Mouse (Mus musculus) forebrain, embryonic 14.5 days (tissue): ENCODE data around the gene Stard10. TPM values are rescaled to one million over a fixed set of nuclear protein-coding genes. Genes with fewer than 3 reads are reported as not detected.

Experiments used
- ATAC-seq: fragments of 200-750 bp; cut with Nextera tagmentation; 2 replicates; pipeline ENCODE4 v1.8.0; 2017; ENCODE audit warnings: mild to moderate bottlenecking, moderate library complexity
- DNase-seq: peaks from one replicate; pipeline ENCODE4 v3.0.0-alpha.2; 2015; ENCODE audit warnings: low spot score
- H3K27ac ChIP-seq: fragments of 300-500 bp; sonication (generic); 2 replicates; pipeline ENCODE4 v1.5.1; 2014; ENCODE audit warnings: low read depth, mild to moderate bottlenecking, control low read depth, low read length, moderate library complexity
- H3K27me3 ChIP-seq: fragments of 300-500 bp; sonication (generic); replicated peaks from 2 replicates; pipeline ENCODE4 v1.6.1; 2014; ENCODE audit warnings: low read length, control low read depth, mixed read lengths; ENCODE audit not compliant: control insufficient read depth, insufficient read depth
- H3K36me3 ChIP-seq: fragments of 300-500 bp; sonication (generic); 2 replicates; pipeline ENCODE4 v1.6.1; 2014; ENCODE audit warnings: low read length, control low read depth; ENCODE audit not compliant: control insufficient read depth, insufficient read depth
- H3K4me1 ChIP-seq: fragments of 300-500 bp; sonication (generic); 2 replicates; pipeline ENCODE4 v1.6.1; 2014; ENCODE audit warnings: antibody characterized with exemption, low read length, control low read depth; ENCODE audit not compliant: control insufficient read depth, insufficient read depth
- H3K4me2 ChIP-seq: fragments of 300-500 bp; sonication (generic); 2 replicates; pipeline ENCODE4 v1.6.1; 2014; ENCODE audit warnings: mild to moderate bottlenecking, control low read depth, low read length
- H3K4me3 ChIP-seq: fragments of 300-500 bp; sonication (generic); 2 replicates; pipeline ENCODE4 v1.5.1; 2014; ENCODE audit warnings: low read depth, low read length, control low read depth
- H3K9ac ChIP-seq: fragments of 300-500 bp; sonication (generic); 2 replicates; pipeline ENCODE4 v1.6.1; 2014; ENCODE audit warnings: mild to moderate bottlenecking, low read length, control low read depth, moderate library complexity
- H3K9me3 ChIP-seq: fragments of 300-500 bp; sonication (generic); replicated peaks from 2 replicates; pipeline ENCODE4 v1.6.1; 2016; ENCODE audit warnings: low read length, control low read depth, mixed read lengths; ENCODE audit not compliant: control insufficient read depth
- WGBS: fragments of 180-500 bp; shearing (Covaris S2); extraction: QIAGEN DNeasy Blood & Tissue Kit; methylation state at CpG from one replicate; pipeline ENCODE4 v1.1.7; 2014; 5-methylcytosine and 5-hydroxymethylcytosine counted together
- polyA plus RNA-seq: library from polyadenylated mRNA; unstranded; fragments of >200 nt; fragmentation: Nextera tagmentation; extraction: Ambion mirVana; gene quantifications from 2 replicates; pipeline ENCODE4 v1.2.1, GENCODE M21; 2014

The Stard10 gene
- polyA plus RNA-seq, 1 experiment from 2014 or later = 8.1 TPM

DNA sequence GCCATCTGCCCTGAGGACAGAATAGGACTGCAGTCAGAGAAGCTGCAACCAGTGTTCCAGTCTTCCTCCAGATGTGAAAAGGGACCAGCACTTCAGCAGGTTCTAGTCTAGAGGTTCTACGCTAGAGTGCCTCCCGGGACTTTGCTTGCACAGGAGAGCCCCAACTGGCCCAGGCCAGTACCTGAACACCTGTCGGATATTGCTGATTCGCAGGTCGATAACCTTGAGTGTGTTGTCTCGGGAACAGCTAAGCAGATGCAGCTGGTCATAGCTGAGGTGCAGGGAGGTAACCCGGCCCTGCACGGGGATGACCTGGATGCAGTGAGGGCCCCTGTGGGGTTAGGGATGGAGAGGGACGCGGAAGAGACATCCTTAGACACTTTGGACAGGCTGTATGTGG is 26.5 kb upstream of the Stard10 start:
- Histone ChIP-seq H3K27me3 (no peaks in the 10 kb centered on the region), H3K4me1 (no peaks in the 10 kb centered on the region), H3K36me3 (peaks cover 14% of the 10 kb centered on the region), H3K4me2 (no peak overlapping the region), H3K9ac (no peak overlapping the region), H3K9me3 (no peaks in the 10 kb centered on the region), H3K4me3 (no peak overlapping the region), H3K27ac (no peak overlapping the region)
- 93% methylated on average over 10 of the region's 10 CpGs for WGBS
- DNase-seq = no peak
- no peak for ATAC-seq

DNA sequence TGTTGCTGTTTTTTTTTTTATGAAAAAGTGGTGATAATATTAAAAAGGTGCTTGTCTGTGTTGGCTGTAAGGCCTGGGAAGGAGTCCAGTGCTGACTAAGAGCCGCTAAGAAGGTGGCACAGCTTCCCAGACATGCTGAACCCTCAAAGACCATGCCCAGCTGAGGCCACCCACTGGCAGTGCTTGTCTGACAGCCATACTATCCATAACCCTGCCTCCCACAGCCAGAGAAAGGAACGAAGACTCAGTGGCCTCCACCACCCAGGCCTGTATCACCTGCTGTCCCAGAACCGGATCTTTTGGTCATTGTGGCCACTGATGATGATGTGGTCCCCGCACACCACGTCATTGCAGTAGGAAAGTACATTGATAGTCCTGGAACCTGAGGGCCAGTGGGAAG is 25.7 kb upstream of the Stard10 start:
- no peak overlapping the region for H3K4me2 ChIP-seq
- DNase-seq (no peak), ATAC-seq (no peak)
- WGBS = 73% methylated on average over 5 of the region's 5 CpGs
- H3K36me3 ChIP-seq = peaks cover 7% of the 10 kb centered on the region
- no peak overlapping the region for H3K4me3 ChIP-seq
- no peak overlapping the region for H3K9ac ChIP-seq
- no peaks in the 10 kb centered on the region for H3K9me3 ChIP-seq
- no peaks in the 10 kb centered on the region for H3K27me3 ChIP-seq
- no peak overlapping the region for H3K27ac ChIP-seq
- no peaks in the 10 kb centered on the region for H3K4me1 ChIP-seq

DNA sequence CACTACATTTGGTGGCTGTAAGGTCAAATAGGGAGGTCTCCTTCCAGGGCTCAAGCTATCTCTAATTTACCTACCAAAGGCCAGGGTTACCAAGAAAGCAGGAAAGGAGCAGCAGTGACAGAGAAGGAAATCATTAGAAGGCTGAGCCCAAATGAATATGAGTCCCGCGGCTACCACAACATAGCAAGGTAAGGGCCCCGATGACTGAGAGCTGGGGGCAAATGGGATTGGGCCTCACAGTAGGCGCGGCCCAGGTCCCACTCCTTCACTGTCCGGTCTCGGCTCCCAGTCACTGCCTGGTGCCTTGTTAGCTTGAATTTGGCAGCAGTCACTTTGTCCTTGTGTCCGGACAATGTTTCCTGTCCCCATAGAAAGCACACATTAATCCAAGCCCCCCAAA is 25.2 kb upstream of the Stard10 start:
- no peak overlapping the region for H3K9ac ChIP-seq
- H3K27me3 ChIP-seq = no peaks in the 10 kb centered on the region
- peaks cover 7% of the 10 kb centered on the region for H3K36me3 ChIP-seq
- no peak overlapping the region for H3K4me2 ChIP-seq
- H3K4me3 ChIP-seq = no peak overlapping the region
- H3K4me1 ChIP-seq = no peaks in the 10 kb centered on the region
- no peak overlapping the region for H3K27ac ChIP-seq
- WGBS = 94% methylated on average over 8 of the region's 8 CpGs
- H3K9me3 ChIP-seq = no peaks in the 10 kb centered on the region
- no peak for DNase-seq
- ATAC-seq = no peak

DNA sequence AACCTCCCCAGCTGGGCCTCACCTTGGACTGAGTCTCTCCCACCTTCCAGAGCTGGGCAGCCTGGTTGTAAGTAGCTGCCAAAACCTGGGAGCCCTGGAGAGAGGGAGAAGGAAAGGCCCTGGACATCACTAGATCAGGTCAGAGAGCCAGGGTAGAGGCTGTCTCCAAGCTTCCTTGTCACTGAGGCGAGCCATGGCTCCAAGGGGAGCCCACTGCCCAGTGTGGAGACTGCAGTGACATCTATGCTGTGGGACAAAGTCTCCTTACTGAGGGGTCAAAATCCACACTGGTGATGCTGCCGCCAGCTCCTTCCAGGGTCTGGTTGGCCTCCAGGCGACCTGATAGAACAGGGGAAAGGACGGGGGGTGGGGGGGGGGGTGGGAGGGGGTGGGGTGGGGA is 24.8 kb upstream of the Stard10 start:
- H3K27me3 ChIP-seq = no peaks in the 10 kb centered on the region
- H3K9ac ChIP-seq = no peak overlapping the region
- H3K4me3 ChIP-seq = no peak overlapping the region
- no peaks in the 10 kb centered on the region for H3K4me1 ChIP-seq
- H3K4me2 ChIP-seq = no peak overlapping the region
- no peak overlapping the region for H3K27ac ChIP-seq
- ATAC-seq (no peak), DNase-seq (no peak)
- 54% methylated on average over 3 of the region's 4 CpGs for WGBS
- no peaks in the 10 kb centered on the region for H3K9me3 ChIP-seq
- peaks cover 7% of the 10 kb centered on the region for H3K36me3 ChIP-seq

DNA sequence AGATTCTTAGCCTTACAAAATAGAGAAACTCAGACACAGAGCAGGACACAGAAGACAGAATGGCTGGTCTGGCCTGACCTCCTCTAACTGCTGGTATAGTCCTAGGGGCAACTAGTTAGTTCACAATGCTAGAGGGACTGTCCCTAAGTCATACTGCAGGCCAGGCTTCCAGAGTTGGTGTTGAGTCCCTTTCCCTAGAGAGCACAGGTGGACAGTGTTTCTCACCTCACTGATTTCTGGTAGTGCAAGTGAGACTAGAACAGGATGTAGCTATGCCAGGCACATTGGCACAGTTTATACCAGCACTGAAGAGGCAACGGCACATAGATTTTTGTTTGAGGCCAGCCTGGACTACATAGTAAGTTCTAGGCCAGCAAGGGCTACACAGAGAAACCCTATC is 24.2 kb upstream of the Stard10 start:
- WGBS = 100% methylated on average over 1 of the region's 1 CpGs
- H3K9ac ChIP-seq = no peak overlapping the region

DNA sequence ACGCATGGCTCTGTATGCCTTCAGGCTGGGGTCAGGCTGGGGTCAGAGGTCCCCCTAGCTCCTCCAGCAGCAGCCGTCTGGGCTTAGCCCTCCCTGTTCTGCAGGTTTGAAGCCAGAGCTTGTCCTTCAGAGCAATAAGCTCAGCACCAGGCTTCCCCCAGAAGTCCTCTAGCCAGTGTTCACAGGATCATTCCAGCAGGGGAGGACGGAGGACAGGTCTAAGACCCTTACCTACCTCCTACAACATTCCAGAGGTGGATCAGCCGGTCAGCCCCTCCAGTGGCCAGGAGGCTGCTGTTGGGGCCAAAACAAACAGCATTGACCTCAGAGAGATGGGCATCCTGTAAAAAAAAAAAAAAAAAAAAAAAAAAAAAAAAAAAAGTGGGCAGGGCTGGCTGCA is 23.7 kb upstream of the Stard10 start:
- WGBS = 76% methylated on average over 4 of the region's 4 CpGs
- no peak for DNase-seq
- H3K4me2 ChIP-seq = no peak overlapping the region
- no peaks in the 10 kb centered on the region for H3K9me3 ChIP-seq
- H3K27me3 ChIP-seq = no peaks in the 10 kb centered on the region
- H3K27ac ChIP-seq = no peak overlapping the region
- H3K9ac ChIP-seq = no peak overlapping the region
- H3K4me3 ChIP-seq = no peak overlapping the region
- peaks cover 7% of the 10 kb centered on the region for H3K36me3 ChIP-seq
- ATAC-seq = no peak
- no peaks in the 10 kb centered on the region for H3K4me1 ChIP-seq

More for the DNA sequence above, 24.2 kb upstream of the Stard10 start:
- no peaks in the 10 kb centered on the region for H3K4me1 ChIP-seq
- no peaks in the 10 kb centered on the region for H3K27me3 ChIP-seq
- H3K4me2 ChIP-seq = no peak overlapping the region
- no peaks in the 10 kb centered on the region for H3K9me3 ChIP-seq
- ATAC-seq = no peak
- no peak overlapping the region for H3K27ac ChIP-seq
- H3K4me3 ChIP-seq = no peak overlapping the region
- DNase-seq = no peak
- H3K36me3 ChIP-seq = peaks cover 7% of the 10 kb centered on the region

DNA sequence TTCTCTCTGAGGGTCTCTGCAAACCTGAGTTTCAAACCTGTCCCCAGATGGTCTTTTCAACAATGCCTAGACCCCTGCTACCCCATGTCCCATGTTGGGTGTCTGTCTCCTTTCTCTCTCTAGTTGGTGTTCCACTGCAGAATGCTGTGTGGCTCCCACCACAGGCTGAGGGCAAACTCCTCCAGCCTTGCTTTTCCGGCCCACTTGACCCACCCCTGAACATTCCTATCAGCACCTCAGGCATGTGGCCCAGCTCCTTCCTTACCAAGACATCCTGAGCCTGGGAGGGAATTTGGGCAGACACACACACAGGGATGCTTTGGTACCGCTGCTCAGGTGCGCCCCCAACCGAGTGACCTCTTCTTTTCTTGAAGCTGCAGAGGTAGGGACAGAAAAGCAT is 23.3 kb upstream of the Stard10 start:
- Histone ChIP-seq H3K27me3 (no peaks in the 10 kb centered on the region), H3K4me3 (no peak overlapping the region), H3K36me3 (peaks cover 7% of the 10 kb centered on the region), H3K9me3 (no peaks in the 10 kb centered on the region), H3K4me1 (no peaks in the 10 kb centered on the region), H3K9ac (no peak overlapping the region), H3K4me2 (no peak overlapping the region), H3K27ac (no peak overlapping the region)
- WGBS = 55% methylated on average over 4 of the region's 4 CpGs
- no peak for DNase-seq
- no peak for ATAC-seq

DNA sequence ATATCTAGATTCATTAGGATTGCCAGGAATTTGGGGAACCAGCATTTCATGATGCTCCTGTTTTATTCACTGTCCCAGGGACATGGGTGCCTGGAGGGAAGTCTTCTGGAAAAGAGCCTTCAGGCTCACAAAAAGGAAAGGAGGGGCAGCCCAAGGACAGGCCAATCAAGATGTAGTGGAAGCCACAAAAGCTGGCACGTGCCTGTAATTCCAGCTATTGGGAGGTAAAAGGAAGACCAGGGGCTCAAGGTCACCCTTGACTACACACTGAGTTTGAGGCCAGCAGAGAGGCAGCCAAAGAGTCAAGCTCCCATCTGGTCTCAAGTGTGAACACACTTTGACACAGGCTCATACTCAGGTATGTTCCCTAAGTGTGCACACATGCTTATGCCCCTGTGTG is 21.4 kb upstream of the Stard10 start:
- Histone ChIP-seq H3K9me3 (no peaks in the 10 kb centered on the region), H3K27me3 (peaks cover 4% of the 10 kb centered on the region; the same call in 1 of the 2 replicates), H3K4me3 (no peak overlapping the region), H3K4me1 (no peaks in the 10 kb centered on the region), H3K27ac (no peak overlapping the region), H3K9ac (no peak overlapping the region), H3K4me2 (no peak overlapping the region), H3K36me3 (no peaks in the 10 kb centered on the region)
- ATAC-seq (no peak), DNase-seq (no peak)
- 64% methylated on average over 1 of the region's 1 CpGs for WGBS

DNA sequence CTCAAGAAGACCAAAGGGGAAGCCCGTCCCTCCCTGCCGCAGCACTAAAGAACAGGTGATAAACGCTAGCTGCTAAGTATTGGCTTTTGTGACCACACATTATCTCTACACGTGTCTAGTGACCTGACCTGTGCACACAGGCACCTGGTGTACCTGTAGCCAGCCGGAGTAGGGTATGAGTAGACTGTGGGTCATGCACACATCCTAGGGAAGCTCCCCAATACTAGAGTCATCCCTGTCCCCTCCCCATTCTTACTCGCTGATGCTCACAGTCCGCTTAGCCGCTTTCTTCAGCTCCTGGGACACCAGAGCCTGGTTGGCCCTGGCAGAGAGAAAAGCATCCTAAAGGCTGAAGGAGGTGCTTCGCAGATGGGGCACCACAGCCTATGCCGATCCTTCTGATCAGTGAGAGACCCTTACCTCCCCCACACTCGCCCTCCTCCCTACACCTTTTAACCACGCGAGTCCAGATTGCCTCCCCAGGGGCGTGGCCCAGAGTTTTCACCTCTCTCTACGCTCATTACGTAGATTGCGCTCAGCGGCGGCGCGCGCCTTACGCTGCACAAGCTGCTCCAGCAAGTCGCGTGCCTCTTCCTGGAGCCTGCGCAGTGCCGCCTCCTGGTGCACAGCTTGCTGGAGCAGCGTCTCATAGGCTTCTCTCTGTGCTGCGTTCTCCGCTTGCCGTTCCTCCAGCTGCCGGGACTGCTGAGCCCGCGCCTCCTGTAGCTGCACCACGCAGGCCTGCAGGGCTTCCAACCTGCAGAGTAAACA is 20.4 kb upstream of the Stard10 start:
- Histone ChIP-seq H3K9ac (peak overlapping the region; percentile 53), H3K4me1 (peaks cover 5% of the 10 kb centered on the region; the same call in 1 of the 2 replicates), H3K36me3 (no peaks in the 10 kb centered on the region), H3K4me3 (peak overlapping the region; percentile 29), H3K27ac (no peak overlapping the region), H3K9me3 (no peaks in the 10 kb centered on the region), H3K27me3 (peaks cover 4% of the 10 kb centered on the region; the same call in 1 of the 2 replicates), H3K4me2 (peak overlapping the region; percentile 69)
- peak; percentile 93 for ATAC-seq
- DNase-seq = peak; percentile 96
- WGBS = 9% methylated on average over 35 of the region's 35 CpGs
